11 mouse cellular contexts compared by ENCODE assay signal in genomic region chr17:14846880-14847279, GRCm38 (mm10).
DNase-seq lines count a peak whose midpoint lies in the region.
"Had no signal": no experiment of that assay in that cellular context is flagged by ENCODE, and none has a peak within 500 bp of the region (broad histone marks: within the 10 kb centered on the region; RNA-seq: fewer than 3 reads in every experiment).

No protein-coding gene starts in this region.

- DNase-seq in heart, adult 18-20 months = peak; percentile 36 to 45
- no peak for DNase-seq in heart, postnatal 25 days (ENCODE audit: low spot score)
- peak; percentile 18 for DNase-seq in urinary bladder, postnatal 14 days (ENCODE audit: low spot score)
- DNase-seq in urinary bladder, postnatal 4 days (ENCODE audit: low spot score in 2 of 2) = no peak
- DNase-seq in gastrocnemius, postnatal 14 days = peak; percentile 31
- DNase-seq in lung, postnatal 4 days = peak; percentile 20 to 55
- no peak for DNase-seq in layer of hippocampus, postnatal 14 days (ENCODE audit: low spot score in 2 of 2)
- no peak for DNase-seq in right cerebral cortex, postnatal 36 days (ENCODE audit: low spot score in 2 of 2)
- DNase-seq: cerebellum, adult 18-20 months; embryo, embryonic 11 days; liver, embryonic 13.5 days had no signal

- intact Hi-C loops in heart, postnatal 25 days (cut with DNase I) = no loop called here
- intact Hi-C loops in gastrocnemius, postnatal 14 days (cut with DNase I; ENCODE audit: low total_unique reads) = no loop called here

Comparison
In these comparisons a context has a peak if more than half of its experiments do, and no peak if none do; other contexts are left out.
1. DNase-seq: peak in heart, adult 18-20 months (2 of 2), urinary bladder, postnatal 14 days (single experiment), gastrocnemius, postnatal 14 days (single experiment) and lung, postnatal 4 days (2 of 2); none in heart, postnatal 25 days (single experiment), urinary bladder, postnatal 4 days (0 of 2), layer of hippocampus, postnatal 14 days (0 of 2) and right cerebral cortex, postnatal 36 days (0 of 2).